8 mouse cellular contexts compared by ENCODE assay signal in genomic region chr5:92277437-92278394, GRCm38 (mm10). TPM values are rescaled to one million over a fixed set of nuclear protein-coding genes. Genes with fewer than 3 reads are reported as not detected.
DNase-seq lines count a peak whose midpoint lies in the region; ATAC-seq lines count a peak whose summit lies in the region.

Gene Naaa, minus strand, starts transcription at chr5:92278170.

- ATAC-seq in forebrain, embryonic 14.5 days: peak; percentile 92
- ATAC-seq in neural tube, embryonic 15.5 days (ENCODE audit: low FRiP score): peak; percentile 92

- H3K27ac ChIP-seq in forebrain, embryonic 14.5 days (ENCODE audit: low read depth, low read length): no peak within 1 kb of the TSS
- H3K27ac ChIP-seq in neural tube, embryonic 15.5 days (replicated peaks): peak within 1 kb of the TSS; percentile 75

- no peaks in the 10 kb centered on the region for H3K4me1 ChIP-seq in forebrain, embryonic 14.5 days (ENCODE audit: control insufficient read depth, insufficient read depth, low read length)
- peaks cover 8% of the 10 kb centered on the region for H3K4me1 ChIP-seq in neural tube, embryonic 15.5 days

- peak within 1 kb of the TSS; percentile 59 for H3K4me3 ChIP-seq in forebrain, embryonic 14.5 days (ENCODE audit: low read depth, low read length)
- H3K4me3 ChIP-seq in neural tube, embryonic 15.5 days (replicated peaks): peak within 1 kb of the TSS; percentile 61

- H3K9ac ChIP-seq in forebrain, embryonic 14.5 days (ENCODE audit: low read length): peak within 1 kb of the TSS; percentile 64
- peak within 1 kb of the TSS; percentile 66 for H3K9ac ChIP-seq in neural tube, embryonic 15.5 days (replicated peaks)

- WGBS in forebrain, embryonic 14.5 days: 3% methylated on average over 54 of the region's 54 CpGs
- 3% methylated on average over 54 of the region's 54 CpGs for whole genome bisulfite sequencing in neural tube, embryonic 15.5 days

- no peaks in the 10 kb centered on the region for H3K36me3 ChIP-seq in forebrain, embryonic 14.5 days (ENCODE audit: control insufficient read depth, insufficient read depth, low read length)
- no peaks in the 10 kb centered on the region for H3K36me3 ChIP-seq in neural tube, embryonic 15.5 days

- H3K27me3 ChIP-seq in forebrain, embryonic 14.5 days (replicated peaks; ENCODE audit: control insufficient read depth, insufficient read depth, low read length): no peaks in the 10 kb centered on the region
- no peaks in the 10 kb centered on the region for H3K27me3 ChIP-seq in neural tube, embryonic 15.5 days (replicated peaks)

- H3K4me2 ChIP-seq in forebrain, embryonic 14.5 days (ENCODE audit: low read length): peak within 1 kb of the TSS; percentile 92
- H3K4me2 ChIP-seq in neural tube, embryonic 15.5 days: peak within 1 kb of the TSS; percentile 96

- DNase-seq in ES-CJ7 (ENCODE audit: low read depth, low spot score): peak; percentile 75
- DNase-seq in cerebellum, adult 11 months: peak; percentile 81
- peak; percentile 74 for DNase-seq in forebrain, embryonic 14.5 days (ENCODE audit: low spot score)
- peak; percentile 86 to 88 for DNase-seq in heart, postnatal 14 days
- DNase-seq in layer of hippocampus, adult 11-12 months (ENCODE audit: low spot score): peak; percentile 86
- DNase-seq in lung, adult 18-20 months: peak; percentile 94
- DNase-seq in testis, postnatal 14 days (ENCODE audit: low spot score): peak; percentile 74

- H3K9me3 ChIP-seq in forebrain, embryonic 14.5 days (replicated peaks; ENCODE audit: control insufficient read depth, low read length): no peaks in the 10 kb centered on the region
- no peaks in the 10 kb centered on the region for H3K9me3 ChIP-seq in neural tube, embryonic 15.5 days (replicated peaks)

- intact Hi-C loops in heart, postnatal 14 days (cut with DNase I): no loop called here

RNA-seq across cellular contexts. Expression of gene Naaa, which starts in this region (rescaled TPM):
- 8.8 and 10.0 TPM in 2 replicates for polyA plus RNA-seq in forebrain, embryonic 14.5 days (2014; fragmentation: Nextera tagmentation; extraction: Ambion mirVana)
- total RNA-seq in heart, postnatal 14 days (2021): 10 to 100 TPM; 11.1 to 12.4 TPM
- 20.6 and 22.7 TPM in 2 replicates for polyA plus RNA-seq in neural tube, embryonic 15.5 days (2015; fragmentation: Nextera tagmentation; extraction: Ambion mirVana)
